26 mouse cellular contexts compared by ENCODE assay signal in genomic region chr9:50515462-50515861, GRCm38 (mm10). TPM values are rescaled to one million over a fixed set of nuclear protein-coding genes. Genes with fewer than 3 reads are reported as not detected.
DNase-seq lines count a peak whose midpoint lies in the region; ATAC-seq and TF ChIP-seq lines count a peak whose summit lies in the region.
"Had no signal": no experiment of that assay in that cellular context is flagged by ENCODE, and none has a peak within 500 bp of the region (broad histone marks: within the 10 kb centered on the region; RNA-seq: fewer than 3 reads in every experiment).

No protein-coding gene starts in this region.

- H3K27me3 ChIP-seq in kidney, embryonic 16.5 days (ENCODE audit: insufficient read depth, low read length): no peaks in the 10 kb centered on the region
- no peaks in the 10 kb centered on the region for H3K27me3 ChIP-seq in intestine, embryonic 16.5 days (replicated peaks; ENCODE audit: control insufficient read depth, insufficient read depth, low read length)
- H3K27me3 ChIP-seq in small intestine, adult 2 months (ENCODE audit: control insufficient read depth, insufficient read depth, low read length): no peaks in the 10 kb centered on the region
- H3K27me3 ChIP-seq: embryonic facial prominence, embryonic 12.5 days; embryonic facial prominence, embryonic 15.5 days; forebrain, embryonic 12.5 days; forebrain, embryonic 15.5 days; hindbrain, embryonic 12.5 days; hindbrain, embryonic 15.5 days had no signal

- H3K4me3 ChIP-seq in kidney, embryonic 16.5 days (ENCODE audit: low read length): no peak overlapping the region
- H3K4me3 ChIP-seq in intestine, embryonic 16.5 days (ENCODE audit: low read length): no peak overlapping the region
- H3K4me3 ChIP-seq in small intestine, adult 2 months (ENCODE audit: low read depth, low read length): no peak overlapping the region
- H3K4me3 ChIP-seq: embryonic facial prominence, embryonic 12.5 days; embryonic facial prominence, embryonic 15.5 days; forebrain, embryonic 12.5 days; forebrain, embryonic 15.5 days; heart, adult 2 months; hindbrain, embryonic 12.5 days; hindbrain, embryonic 15.5 days had no signal

- H3K27ac ChIP-seq in kidney, embryonic 16.5 days (ENCODE audit: low read length): no peak overlapping the region
- H3K27ac ChIP-seq in intestine, embryonic 16.5 days (ENCODE audit: low read length): 0 out of 2 replicates have a peak overlapping the region, but pooled peaks have one; percentile 3
- peak overlapping the region; percentile 56; the same call in 1 of the 2 replicates for H3K27ac ChIP-seq in small intestine, adult 2 months (ENCODE audit: insufficient read depth, low read depth, low read length)
- H3K27ac ChIP-seq: embryonic facial prominence, embryonic 12.5 days; embryonic facial prominence, embryonic 15.5 days; forebrain, embryonic 12.5 days; forebrain, embryonic 15.5 days; heart, adult 2 months; hindbrain, embryonic 12.5 days; hindbrain, embryonic 15.5 days had no signal

- DNase-seq in kidney, postnatal 36 days: no peak
- DNase-seq in thymus, postnatal 10 days (ENCODE audit: low spot score in 2 of 2): no peak
- DNase-seq in right cerebral cortex, postnatal 14 days: no peak
- DNase-seq: adrenal gland, adult 2 months; adrenal gland, postnatal 14 days; cerebellum, adult 11 months; cerebellum, adult 2 months; cerebellum, adult 9-11 months; cerebellum, postnatal 25 days; gastrocnemius, postnatal 25 days; heart, adult 2 months had no signal

- 74% methylated on average over 5 of the region's 5 CpGs for WGBS in kidney, embryonic 16.5 days
- 71% methylated on average over 5 of the region's 5 CpGs for WGBS in intestine, embryonic 16.5 days
- 42% methylated on average over 5 of the region's 5 CpGs for whole genome bisulfite sequencing in small intestine, adult 2 months

- no peaks in the 10 kb centered on the region for H3K9me3 ChIP-seq in kidney, embryonic 16.5 days (ENCODE audit: low read length)
- H3K9me3 ChIP-seq in intestine, embryonic 16.5 days (ENCODE audit: control insufficient read depth, low read length): no peaks in the 10 kb centered on the region
- H3K9me3 ChIP-seq: embryonic facial prominence, embryonic 12.5 days; embryonic facial prominence, embryonic 15.5 days; forebrain, embryonic 12.5 days; forebrain, embryonic 15.5 days; hindbrain, embryonic 12.5 days; hindbrain, embryonic 15.5 days had no signal

- TF ChIP-seq CTCF in small intestine, adult 2 months (IDR thresholded peaks at IDR 0.05; ENCODE audit: extremely low read depth, insufficient read length, insufficient replicate concordance, low read depth, low read length): no peak

- H3K36me3 ChIP-seq in kidney, embryonic 16.5 days (ENCODE audit: insufficient read depth, low read length): no peaks in the 10 kb centered on the region
- H3K36me3 ChIP-seq in intestine, embryonic 16.5 days (ENCODE audit: control insufficient read depth, insufficient read depth, low read length): no peaks in the 10 kb centered on the region
- H3K36me3 ChIP-seq in small intestine, adult 2 months (ENCODE audit: control insufficient read depth, insufficient read depth, low read length): no peaks in the 10 kb centered on the region
- H3K36me3 ChIP-seq: embryonic facial prominence, embryonic 12.5 days; embryonic facial prominence, embryonic 15.5 days; forebrain, embryonic 12.5 days; forebrain, embryonic 15.5 days; hindbrain, embryonic 12.5 days; hindbrain, embryonic 15.5 days had no signal

- no peak for TF ChIP-seq POLR2A in small intestine, adult 2 months (IDR thresholded peaks at IDR 0.05; ENCODE audit: low read depth, low read length)

- ATAC-seq in kidney, embryonic 16.5 days (ENCODE audit: low FRiP score, low TSS enrichment): 0 out of 2 replicates have a peak, but pooled peaks have one; percentile 51
- peak; percentile 88 for ATAC-seq in intestine, embryonic 16.5 days
- ATAC-seq: CD4-positive, CD25-positive, alpha-beta regulatory T cell, adult 4 months; forebrain, embryonic 15.5 days had no signal

- H3K4me2 ChIP-seq in kidney, embryonic 16.5 days (replicated peaks; ENCODE audit: low read depth, low read length): no peak overlapping the region
- no peak overlapping the region for H3K4me2 ChIP-seq in intestine, embryonic 16.5 days (ENCODE audit: low read depth, low read length)
- H3K4me2 ChIP-seq: embryonic facial prominence, embryonic 12.5 days; embryonic facial prominence, embryonic 15.5 days; forebrain, embryonic 12.5 days; forebrain, embryonic 15.5 days; heart, embryonic 11.5 days; hindbrain, embryonic 12.5 days; hindbrain, embryonic 15.5 days had no signal

- no peak overlapping the region for H3K9ac ChIP-seq in kidney, embryonic 16.5 days (replicated peaks; ENCODE audit: low read length)
- no peak overlapping the region for H3K9ac ChIP-seq in intestine, embryonic 16.5 days (ENCODE audit: low read depth, low read length)
- H3K9ac ChIP-seq: embryonic facial prominence, embryonic 12.5 days; embryonic facial prominence, embryonic 15.5 days; forebrain, embryonic 12.5 days; forebrain, embryonic 15.5 days; hindbrain, embryonic 12.5 days; hindbrain, embryonic 15.5 days had no signal

- H3K4me1 ChIP-seq in kidney, embryonic 16.5 days (ENCODE audit: insufficient read depth, low read length): no peaks in the 10 kb centered on the region
- no peaks in the 10 kb centered on the region for H3K4me1 ChIP-seq in intestine, embryonic 16.5 days (ENCODE audit: control insufficient read depth, insufficient read depth, low read length)
- peaks cover 8% of the 10 kb centered on the region; the same call in 1 of the 2 replicates for H3K4me1 ChIP-seq in small intestine, adult 2 months (ENCODE audit: control insufficient read depth, insufficient read depth, insufficient read length, low read length)
- H3K4me1 ChIP-seq: embryonic facial prominence, embryonic 12.5 days; embryonic facial prominence, embryonic 15.5 days; forebrain, embryonic 12.5 days; forebrain, embryonic 15.5 days; hindbrain, embryonic 12.5 days; hindbrain, embryonic 15.5 days had no signal

RNA-seq across cellular contexts. Expression of gene Pts, which starts 13.1 kb away (rescaled TPM):
- 96.6 and 108 TPM in 2 replicates for polyA plus RNA-seq in kidney, embryonic 16.5 days (2015; fragmentation: Nextera tagmentation; extraction: Ambion mirVana)
- 106 and 107 TPM in 2 replicates for polyA plus RNA-seq in intestine, embryonic 16.5 days (2015; fragmentation: Nextera tagmentation; extraction: Ambion mirVana)
- polyA plus RNA-seq in small intestine, adult 2 months (2012; rRNA removed): 10.4 and 14.9 TPM in 2 replicates

RNA-seq across cellular contexts. Expression of gene Plet1, which starts 21.1 kb away (rescaled TPM):
- polyA plus RNA-seq in kidney, embryonic 16.5 days (2015; fragmentation: Nextera tagmentation; extraction: Ambion mirVana): 36.9 and 37.1 TPM in 2 replicates
- 1.2 and 1.3 TPM in 2 replicates for polyA plus RNA-seq in intestine, embryonic 16.5 days (2015; fragmentation: Nextera tagmentation; extraction: Ambion mirVana)
- polyA plus RNA-seq in small intestine, adult 2 months (2012; rRNA removed): 2.5 and 23.9 TPM in 2 replicates
- polyA plus RNA-seq: adrenal gland, adult 2 months; forebrain, embryonic 15.5 days had no signal

RNA-seq across cellular contexts. Expression of gene Il18, which starts 39.2 kb away (rescaled TPM):
- 1.9 and 2.9 TPM in 2 replicates for polyA plus RNA-seq in kidney, embryonic 16.5 days (2015; fragmentation: Nextera tagmentation; extraction: Ambion mirVana)
- 23.3 and 35.5 TPM in 2 replicates for polyA plus RNA-seq in intestine, embryonic 16.5 days (2015; fragmentation: Nextera tagmentation; extraction: Ambion mirVana)
- polyA plus RNA-seq in small intestine, adult 2 months (2012; rRNA removed): 5.7 and 11.2 TPM in 2 replicates

RNA-seq across cellular contexts. Expression of gene Bco2, which starts 39.5 kb away (rescaled TPM):
- polyA plus RNA-seq in kidney, embryonic 16.5 days (2015; fragmentation: Nextera tagmentation; extraction: Ambion mirVana): 0.15 and 0.24 TPM in 2 replicates
- polyA plus RNA-seq in intestine, embryonic 16.5 days (2015; fragmentation: Nextera tagmentation; extraction: Ambion mirVana): 7.6 and 10.4 TPM in 2 replicates
- polyA plus RNA-seq in small intestine, adult 2 months (2012; rRNA removed): 5.5 and 8.5 TPM in 2 replicates

RNA-seq across cellular contexts. Expression of gene Tex12, which starts 45.7 kb away (rescaled TPM):
- not detected in 2 replicates for polyA plus RNA-seq in kidney, embryonic 16.5 days (2015; fragmentation: Nextera tagmentation; extraction: Ambion mirVana)
- 0.23 TPM in 1 of 2 replicates, not detected in the other for polyA plus RNA-seq in intestine, embryonic 16.5 days (2015; fragmentation: Nextera tagmentation; extraction: Ambion mirVana)
- 0.10 TPM in 1 of 2 replicates, not detected in the other for polyA plus RNA-seq in small intestine, adult 2 months (2012; rRNA removed)
- polyA plus RNA-seq: adrenal gland, adult 2 months; C2C12; CD4-positive, CD25-positive, alpha-beta regulatory T cell, adult 4 months; cerebellum, adult 2 months; embryonic facial prominence, embryonic 12.5 days; embryonic facial prominence, embryonic 15.5 days; gonadal fat pad, adult 2 months; heart, adult 2 months; heart, embryonic 11.5 days; heart, embryonic 14.5 days; heart, postnatal 0 days; hindbrain, embryonic 12.5 days had no signal
